Mouse (Mus musculus) midbrain, embryonic 14.5 days (tissue): ENCODE results near the gene Mtmr12. TPM values are rescaled to one million over a fixed set of nuclear protein-coding genes. Genes with fewer than 3 reads are reported as not detected.
"Not testable (repeated sequence)": the region's sequence is repeated elsewhere in the genome, so short reads cannot be mapped to it uniquely, and the experiment has no call there.

Experiments used
- ATAC-seq: fragments of 200-750 bp; cut with Nextera tagmentation; 2 replicates; pipeline ENCODE4 v1.8.0; 2017; ENCODE audit warnings: moderate number of reproducible peaks, moderate library complexity; ENCODE audit not compliant: low FRiP score, low TSS enrichment
- DNase-seq: peaks from one replicate; pipeline ENCODE4 v3.0.0-alpha.2; 2015
- H3K27ac ChIP-seq: fragments of 300-500 bp; sonication (generic); replicated peaks from 2 replicates; pipeline ENCODE4 v1.5.1; 2014; ENCODE audit warnings: mild to moderate bottlenecking, low read depth, low read length, moderate library complexity
- H3K27me3 ChIP-seq: fragments of 300-500 bp; sonication (generic); 2 replicates; pipeline ENCODE4 v1.6.1; 2014; ENCODE audit warnings: low read length, control low read depth, mixed read lengths; ENCODE audit not compliant: control insufficient read depth, insufficient read depth
- H3K36me3 ChIP-seq: fragments of 300-500 bp; sonication (generic); 2 replicates; pipeline ENCODE4 v1.6.1; 2014; ENCODE audit warnings: low read length, control low read depth; ENCODE audit not compliant: control insufficient read depth, insufficient read depth
- H3K4me1 ChIP-seq: fragments of 300-500 bp; sonication (generic); 2 replicates; pipeline ENCODE4 v1.6.1; 2014; ENCODE audit warnings: mild to moderate bottlenecking, antibody characterized with exemption, low read length, control low read depth; ENCODE audit not compliant: control insufficient read depth, insufficient read depth
- H3K4me2 ChIP-seq: fragments of 300-500 bp; sonication (generic); 2 replicates; pipeline ENCODE4 v1.6.1; 2014; ENCODE audit warnings: mild to moderate bottlenecking, low read length, moderate library complexity
- H3K4me3 ChIP-seq: fragments of 300-500 bp; sonication (generic); replicated peaks from 2 replicates; pipeline ENCODE4 v1.5.1; 2014; ENCODE audit warnings: low read depth, low read length
- H3K9ac ChIP-seq: fragments of 300-500 bp; sonication (generic); replicated peaks from 2 replicates; pipeline ENCODE4 v1.6.1; 2014; ENCODE audit warnings: mild to moderate bottlenecking, low read length, moderate library complexity
- H3K9me3 ChIP-seq: fragments of 300-500 bp; sonication (generic); 2 replicates; pipeline ENCODE4 v1.6.1; 2016; ENCODE audit warnings: low read length, control low read depth, mixed read lengths; ENCODE audit not compliant: control insufficient read depth
- WGBS: fragments of 180-500 bp; shearing (Covaris S2); extraction: QIAGEN DNeasy Blood & Tissue Kit; methylation state at CpG from one replicate; pipeline ENCODE4 v1.1.7; 2014; 5-methylcytosine and 5-hydroxymethylcytosine counted together
- polyA plus RNA-seq: library from polyadenylated mRNA; unstranded; fragments of >200 nt; fragmentation: Nextera tagmentation; extraction: Ambion mirVana; gene quantifications from 2 replicates; pipeline ENCODE4 v1.2.1, GENCODE M21; 2014

The Mtmr12 gene
- 6.6 and 9.0 TPM in 2 replicates for polyA plus RNA-seq

DNA sequence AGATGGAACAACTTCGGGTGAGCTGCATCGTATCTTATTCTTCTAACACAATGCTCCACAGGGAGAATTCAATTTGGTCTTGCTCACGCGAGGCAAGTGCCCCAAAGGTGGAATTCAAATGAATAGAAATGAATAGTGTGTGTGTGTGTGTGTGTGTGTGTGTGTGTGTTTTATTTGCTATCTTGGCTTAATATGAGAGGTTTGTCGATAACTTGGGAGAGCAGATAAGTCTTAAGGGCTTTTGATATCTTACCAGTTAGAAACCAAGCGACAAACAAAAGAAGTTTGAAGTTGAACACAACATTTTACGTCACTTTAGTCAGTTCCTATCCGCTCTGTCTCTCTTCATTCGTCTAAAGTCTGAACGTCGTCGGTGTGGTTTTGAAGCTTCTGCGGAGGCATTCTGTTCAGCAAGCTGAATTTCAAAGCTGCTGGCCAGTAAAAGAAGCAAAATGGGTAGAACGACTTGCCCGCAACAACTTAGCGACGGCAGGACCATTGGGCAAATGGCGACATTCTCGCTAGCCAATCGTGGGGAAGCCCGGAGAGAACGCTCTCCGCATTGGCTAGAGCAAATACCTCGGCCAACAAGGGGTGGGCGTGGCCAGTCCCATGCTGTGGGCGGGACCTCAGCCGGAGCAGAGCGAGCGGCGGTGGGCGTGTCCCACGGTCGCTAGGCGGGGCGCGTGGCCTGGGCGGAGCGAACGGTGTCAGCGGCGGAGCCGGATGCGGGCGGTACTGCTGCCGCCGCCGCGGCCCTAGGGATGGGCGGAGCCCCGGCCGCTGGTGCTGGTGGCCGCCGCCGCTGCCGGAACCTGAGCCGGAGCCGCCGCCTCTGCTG is at the start of gene Mtmr12:
Mtmr12 (plus strand) TSS at position 710 of the 841 bp plus-strand sequence.
- WGBS = under 1% methylated on average over 58 of the region's 58 CpGs
- Histone ChIP-seq H3K36me3 (no peaks in the 10 kb centered on the region), H3K27ac (peak within 1 kb of the TSS; percentile 90), H3K4me2 (peak within 1 kb of the TSS; percentile 63), H3K4me1 (peaks cover 21% of the 10 kb centered on the region), H3K27me3 (no peaks in the 10 kb centered on the region), H3K9ac (peak within 1 kb of the TSS; percentile 84), H3K9me3 (no peaks in the 10 kb centered on the region), H3K4me3 (peak within 1 kb of the TSS; percentile 87)
- ATAC-seq (peak; percentile 98), DNase-seq (peak; percentile 100)

DNA sequence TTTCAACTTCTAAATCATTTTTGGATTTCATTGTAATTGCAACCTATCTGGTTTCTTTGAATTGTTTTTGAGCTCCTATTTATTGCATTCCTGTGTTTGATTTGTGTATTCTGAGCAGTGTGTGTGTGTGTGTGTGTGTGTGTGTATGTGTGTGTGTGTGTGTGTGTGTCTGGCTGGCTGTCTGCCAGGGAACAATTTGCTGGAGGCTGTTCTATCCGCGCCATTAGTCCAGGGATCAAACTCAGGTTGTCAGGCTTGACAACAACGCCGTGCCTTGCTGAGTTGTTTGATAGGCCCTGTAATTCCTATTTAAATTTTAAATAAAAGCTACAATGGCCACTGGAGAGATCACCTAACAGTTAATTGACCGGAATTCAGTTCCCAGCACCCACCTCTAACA is 26.7 kb upstream of the Mtmr12 start:
- Histone ChIP-seq H3K4me1 (no peaks in the 10 kb centered on the region), H3K27me3 (no peaks in the 10 kb centered on the region), H3K36me3 (peaks cover 64% of the 10 kb centered on the region), H3K9me3 (no peaks in the 10 kb centered on the region), H3K4me2 (no peak overlapping the region), H3K9ac (no peak overlapping the region), H3K4me3 (no peak overlapping the region), H3K27ac (no peak overlapping the region)
- DNase-seq (peak; percentile 23), ATAC-seq (no peak)
- WGBS = 54% methylated on average over 5 of the region's 5 CpGs

DNA sequence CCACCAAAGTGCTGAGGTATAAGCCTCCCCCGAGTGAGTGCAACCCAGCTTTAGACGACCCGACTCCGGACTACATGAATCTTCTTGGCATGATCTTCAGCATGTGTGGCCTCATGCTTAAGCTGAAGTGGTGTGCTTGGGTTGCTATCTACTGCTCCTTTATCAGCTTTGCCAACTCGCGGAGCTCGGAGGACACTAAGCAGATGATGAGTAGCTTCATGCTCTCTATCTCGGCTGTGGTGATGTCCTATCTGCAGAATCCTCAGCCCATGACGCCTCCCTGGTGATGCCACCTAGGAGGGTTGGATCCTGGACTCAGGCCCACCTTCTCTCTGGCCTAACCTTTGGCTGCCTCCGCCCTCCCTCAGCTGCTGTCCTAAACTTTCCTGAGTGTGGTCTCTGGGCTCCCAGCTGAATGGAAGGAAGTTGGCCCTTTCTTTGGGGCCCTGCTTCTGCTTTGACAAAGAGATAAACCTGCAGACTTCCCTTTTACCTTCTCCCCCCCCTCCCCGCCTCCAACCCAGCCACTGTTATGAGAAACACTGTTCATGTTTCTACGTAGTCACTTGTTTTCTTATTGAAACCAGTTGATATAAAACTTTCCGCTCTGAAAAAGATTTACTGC is 23.5 kb upstream of the Mtmr12 start:
- not testable (repeated sequence) for H3K4me1 ChIP-seq, H3K27me3 ChIP-seq, H3K9ac ChIP-seq, H3K9me3 ChIP-seq, H3K4me2 ChIP-seq, ATAC-seq, H3K27ac ChIP-seq, DNase-seq, H3K4me3 ChIP-seq
- peaks cover 60% of the 10 kb centered on the region for H3K36me3 ChIP-seq
- 99% methylated on average over 13 of the region's 13 CpGs for WGBS

DNA sequence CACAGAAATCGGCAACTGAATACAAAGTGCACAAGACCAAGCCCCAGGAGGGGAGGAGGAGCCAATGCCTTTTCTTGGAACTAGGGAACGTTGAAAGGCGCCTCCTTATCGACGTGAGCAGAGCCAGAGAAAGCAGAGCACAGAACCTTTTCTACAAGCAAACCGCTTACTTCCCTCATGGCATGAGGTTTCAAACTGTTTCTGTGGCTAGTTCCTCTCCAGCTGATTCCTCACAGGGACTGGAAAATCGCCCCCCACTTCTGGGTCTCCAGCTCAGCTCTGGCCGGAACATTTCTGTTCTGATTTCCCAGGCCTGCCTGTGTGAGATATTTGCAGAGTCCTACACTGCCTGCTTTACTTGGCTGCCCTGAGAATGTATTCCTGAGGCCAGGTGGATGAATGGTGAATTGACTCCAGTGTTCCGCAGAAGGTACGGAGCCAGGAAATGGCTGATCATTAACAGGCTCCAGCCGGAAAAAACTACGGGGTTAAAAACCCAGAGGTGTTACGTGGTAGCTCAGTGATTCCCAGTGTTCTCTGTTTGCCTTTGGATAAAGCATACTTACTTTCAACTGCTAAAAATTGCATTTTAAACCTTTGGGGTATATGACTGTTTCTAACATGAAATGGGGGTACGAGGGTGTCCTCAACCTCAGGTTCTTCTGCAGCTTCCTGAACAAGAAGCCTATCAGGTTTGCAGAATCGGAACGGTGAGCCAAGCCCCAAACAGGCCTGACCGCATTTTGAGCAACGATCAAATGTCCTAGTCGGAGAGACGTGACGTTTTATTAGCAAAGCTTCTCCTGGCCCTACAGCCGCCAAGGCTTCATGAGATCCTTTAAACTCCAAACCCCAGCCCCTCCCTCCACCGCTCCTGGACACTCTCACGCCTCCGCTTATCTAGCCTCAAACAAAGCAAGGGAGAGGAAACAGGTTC is 10.7 kb upstream of the Mtmr12 start:
- peaks cover 17% of the 10 kb centered on the region for H3K36me3 ChIP-seq
- no peaks in the 10 kb centered on the region for H3K9me3 ChIP-seq
- WGBS = 73% methylated on average over 25 of the region's 25 CpGs
- H3K4me2 ChIP-seq = no peak overlapping the region
- no peaks in the 10 kb centered on the region for H3K27me3 ChIP-seq
- no peak overlapping the region for H3K27ac ChIP-seq
- H3K4me1 ChIP-seq = no peaks in the 10 kb centered on the region
- no peak overlapping the region for H3K4me3 ChIP-seq
- DNase-seq = no peak
- no peak for ATAC-seq
- no peak overlapping the region for H3K9ac ChIP-seq

DNA sequence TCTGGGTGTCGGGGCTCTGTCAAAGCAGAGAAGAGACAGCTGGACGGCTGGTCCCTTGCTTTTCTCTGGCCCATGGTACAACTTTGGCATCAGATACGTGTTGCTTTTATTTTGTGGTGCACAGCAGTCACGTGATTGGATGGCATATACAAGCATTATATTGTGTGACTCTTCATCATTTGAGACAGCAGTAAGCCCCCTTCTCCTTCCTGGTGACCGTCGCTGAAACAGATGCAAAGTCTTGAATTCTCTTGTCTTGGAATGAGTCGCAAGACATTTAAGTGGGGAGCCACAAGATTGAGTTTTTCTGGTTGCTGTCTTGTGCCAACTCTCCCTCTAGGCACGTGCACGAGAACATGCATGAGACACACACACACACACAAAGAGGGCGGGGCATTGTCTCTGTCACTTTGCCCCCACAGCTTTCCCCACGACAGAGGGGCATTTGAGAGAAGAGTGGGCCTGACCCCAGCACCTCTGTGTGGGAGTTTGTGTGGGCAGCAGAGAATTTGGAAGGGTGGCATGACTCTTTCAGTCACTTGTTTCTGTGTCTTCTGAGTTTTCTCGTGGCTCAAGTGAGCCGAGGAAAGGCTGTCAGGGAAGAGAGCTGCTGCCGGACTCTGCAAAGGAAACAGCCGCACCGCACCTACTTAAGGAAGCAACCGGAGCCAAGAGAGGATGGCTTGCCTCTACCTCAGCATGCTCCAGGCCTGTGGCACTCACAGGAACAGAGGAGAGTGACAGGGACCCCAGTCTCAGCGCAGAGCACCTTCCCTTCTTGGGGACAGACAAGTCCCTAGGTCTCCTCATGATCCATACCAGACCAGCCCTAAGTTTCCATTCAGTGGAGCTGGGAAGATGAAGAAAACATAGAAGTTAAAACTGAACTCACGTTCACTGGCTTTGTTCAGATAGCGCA is 9.8 kb upstream of the Mtmr12 start:
- Histone ChIP-seq H3K4me2 (no peak overlapping the region), H3K36me3 (peaks cover 14% of the 10 kb centered on the region), H3K9ac (no peak overlapping the region), H3K4me3 (no peak overlapping the region), H3K9me3 (no peaks in the 10 kb centered on the region), H3K27ac (no peak overlapping the region), H3K27me3 (no peaks in the 10 kb centered on the region), H3K4me1 (no peaks in the 10 kb centered on the region)
- no peak for DNase-seq
- ATAC-seq = no peak
- 76% methylated on average over 20 of the region's 20 CpGs for WGBS

DNA sequence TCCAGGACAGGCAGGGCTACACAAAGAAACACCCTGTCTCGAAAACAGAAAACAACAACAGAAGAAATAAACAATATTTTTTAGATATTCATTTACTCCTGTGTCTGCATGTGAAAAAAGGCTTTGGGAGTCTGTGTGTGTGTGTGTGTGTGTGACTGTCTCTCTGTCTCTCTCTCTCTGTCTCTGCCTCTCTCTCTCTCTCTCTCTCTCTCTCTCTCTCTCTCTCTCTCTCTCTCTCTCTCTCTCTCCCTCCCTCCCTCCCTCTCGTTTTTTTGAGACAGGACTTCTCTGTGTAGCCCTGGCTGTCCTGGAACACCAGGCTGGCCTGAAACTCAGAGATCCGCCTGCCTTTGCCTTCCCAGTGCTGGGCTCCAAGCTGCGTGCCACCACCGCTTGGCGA is 8.9 kb upstream of the Mtmr12 start:
- Histone ChIP-seq H3K36me3 (0 out of 2 replicates have a peak, but pooled peaks cover 8% of the 10 kb centered on the region), H3K9me3 (no peaks in the 10 kb centered on the region), H3K4me1 (no peaks in the 10 kb centered on the region), H3K4me3 (no peak overlapping the region), H3K9ac (no peak overlapping the region), H3K27ac (no peak overlapping the region), H3K27me3 (no peaks in the 10 kb centered on the region), H3K4me2 (no peak overlapping the region)
- WGBS = 79% methylated on average over 6 of the region's 6 CpGs
- ATAC-seq (no peak), DNase-seq (no peak)

DNA sequence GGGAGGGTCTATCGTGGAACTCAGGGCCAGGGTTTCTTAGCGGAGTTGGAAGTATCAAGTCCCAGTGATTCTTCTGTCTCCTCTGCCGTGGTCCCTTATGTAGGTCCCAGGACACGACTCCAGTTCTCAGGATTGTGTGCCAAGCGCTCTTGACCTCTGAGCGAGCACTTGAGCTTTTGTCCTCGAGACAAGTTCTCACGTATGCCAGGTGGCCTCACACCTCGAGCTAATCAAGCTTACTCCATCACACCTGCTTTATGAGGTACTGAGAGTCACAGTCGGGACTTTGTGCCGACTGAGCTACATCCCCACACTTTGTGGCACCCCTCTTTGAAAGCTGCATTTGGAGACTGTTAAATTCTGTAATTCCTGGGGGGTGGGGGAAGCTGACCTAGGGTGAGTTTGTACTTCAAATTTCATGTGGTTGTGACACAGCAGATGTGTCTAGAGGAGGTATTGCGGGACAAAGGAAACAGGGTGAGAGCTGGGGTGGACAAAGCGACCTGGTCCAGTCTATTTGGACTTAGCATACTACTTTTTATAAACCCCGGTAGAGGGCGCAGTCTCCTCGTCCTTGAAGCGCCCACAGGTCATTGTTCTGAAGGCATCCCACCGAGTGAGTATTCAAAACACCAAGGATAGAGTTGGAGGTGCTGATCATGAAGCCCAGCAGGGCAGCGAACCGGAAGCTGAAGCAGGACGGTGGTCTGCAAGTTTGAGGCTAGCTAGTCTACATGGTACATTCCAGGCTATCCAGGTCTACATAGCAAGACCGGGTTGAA is 8.2 kb upstream of the Mtmr12 start:
- Histone ChIP-seq H3K4me2 (no peak overlapping the region), H3K27ac (no peak overlapping the region), H3K4me1 (no peaks in the 10 kb centered on the region), H3K9me3 (no peaks in the 10 kb centered on the region), H3K36me3 (0 out of 2 replicates have a peak, but pooled peaks cover 8% of the 10 kb centered on the region), H3K4me3 (no peak overlapping the region), H3K27me3 (no peaks in the 10 kb centered on the region), H3K9ac (no peak overlapping the region)
- 39% methylated on average over 22 of the region's 22 CpGs for WGBS
- ATAC-seq (peak; percentile 53), DNase-seq (peak; percentile 82)
